Mouse (Mus musculus): ENCODE results near the gene Cplx1.

DNA sequence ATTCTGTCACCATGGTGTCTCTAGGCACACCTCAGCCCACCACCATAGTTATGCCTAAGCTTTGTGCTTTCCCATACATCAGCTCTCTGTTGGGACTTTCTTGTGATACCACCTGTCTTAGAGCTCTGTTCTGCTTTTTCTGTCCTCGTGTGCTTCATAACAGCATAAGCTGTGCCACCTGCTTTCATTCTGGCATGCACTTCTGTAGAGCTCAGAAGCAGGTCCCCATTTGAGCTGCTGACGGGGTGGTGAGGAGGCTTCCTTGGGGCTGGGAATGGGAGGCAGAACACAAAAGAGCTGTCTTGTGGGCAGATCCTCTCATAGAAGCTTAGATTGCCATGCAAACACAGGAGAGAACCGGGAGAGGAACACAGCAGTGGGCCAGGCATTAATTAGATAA, 73.8 kb downstream of the Cplx1 start:
- no peak for TF ChIP-seq ZC3H11A (IDR thresholded peaks at IDR 0.05; ENCODE audit: borderline replicate concordance, low read depth, low read length)
- no peak for TF ChIP-seq MAFK (IDR thresholded peaks at IDR 0.05; ENCODE audit: insufficient read depth, low read depth, low read length)
- TF ChIP-seq CHD2 (IDR thresholded peaks at IDR 0.05; ENCODE audit: low read depth, low read length), result no peak
